Mouse (Mus musculus) monocyte, adult 2 months (primary cell): ENCODE data around the gene Vmn2r43.
"Not testable (repeated sequence)": the region's sequence is repeated elsewhere in the genome, so short reads cannot be mapped to it uniquely, and the experiment has no call there.

Source experiments
- DNase-seq, 2 experiments: peaks; one replicate each; pipeline ENCODE4 v3.0.0; 2022; ENCODE audit warnings: low spot score in 2 of 2, low read depth in 1 of 2

The Vmn2r43 gene

GRCm38 (mm10) chr7:8260499-8260898 lies at the start of gene Vmn2r43:
Vmn2r43 (minus strand) TSS chr7:8260599.
- DNase-seq = not testable (repeated sequence)

DNA sequence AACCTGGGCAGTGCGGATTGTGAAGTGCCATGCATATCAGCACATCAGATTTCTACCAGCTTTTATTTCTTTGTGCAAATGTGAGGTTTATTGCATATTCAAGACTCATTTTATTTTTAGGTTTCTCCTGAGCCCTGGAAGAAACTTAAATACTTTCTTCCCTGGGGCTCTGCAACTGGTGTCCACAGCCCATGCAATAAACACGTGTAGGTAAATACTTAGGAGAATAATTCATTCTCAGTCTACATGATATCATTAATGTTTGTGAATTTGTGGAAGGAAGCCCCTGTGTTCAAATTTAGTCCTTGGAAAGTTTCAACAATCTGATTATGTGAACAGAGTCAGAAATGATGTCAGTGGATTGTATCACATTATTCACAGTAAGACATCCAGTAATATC lies 60.2 kb downstream of the Vmn2r43 start, which contains the start of gene Vmn2r42:
Gene Vmn2r42, minus strand, starts transcription at position 101 of the 400 bp plus-strand sequence.
- not testable (repeated sequence) for DNase-seq
